Mouse (Mus musculus) ES-Bruce4 (cell line): ENCODE results near the gene Gpr179.

Experiments
- CTCF ChIP-seq: IDR thresholded peaks from one replicate; pipeline ENCODE4 v1.8.1; 2011; ENCODE audit warnings: low read depth, low read length
- EP300 ChIP-seq: IDR thresholded peaks from 2 replicates; pipeline ENCODE4 v1.6.1; 2011; ENCODE audit warnings: low read depth, low read length; ENCODE audit not compliant: insufficient read depth
- POLR2A ChIP-seq: IDR thresholded peaks from one replicate; pipeline ENCODE4 v1.8.1; 2011; ENCODE audit warnings: low read length; ENCODE audit not compliant: insufficient read depth

GRCm38 (mm10) chr11:97350035-97350434, 1.8 kb downstream of the Gpr179 start:
- TF ChIP-seq CTCF (no peak), POLR2A (no peak), EP300 (no peak)
